22 mouse cellular contexts compared by ENCODE assay signal in genomic region chr16:78296114-78296513, GRCm38 (mm10). TPM values are rescaled to one million over a fixed set of nuclear protein-coding genes. Genes with fewer than 3 reads are reported as not detected.
A peak's percentile ranks its signal among the peaks of the same experiment; 100 is the strongest.
DNase-seq lines count a peak whose midpoint lies in the region; ATAC-seq lines count a peak whose summit lies in the region.
"Had no signal": no experiment of that assay in that cellular context is flagged by ENCODE, and none has a peak within 500 bp of the region (broad histone marks: within the 10 kb centered on the region; RNA-seq: fewer than 3 reads in every experiment).

No protein-coding gene starts in this region.

- H3K36me3 ChIP-seq in liver, embryonic 15.5 days (replicated peaks), result no peaks in the 10 kb centered on the region
- H3K36me3 ChIP-seq: G1E; heart, embryonic 10.5 days; neural tube, embryonic 12.5 days had no signal

- H3K9me3 ChIP-seq in liver, embryonic 15.5 days (replicated peaks), result no peaks in the 10 kb centered on the region
- H3K9me3 ChIP-seq: heart, embryonic 10.5 days; neural tube, embryonic 12.5 days had no signal

- ATAC-seq in liver, embryonic 15.5 days (ENCODE audit: insufficient read depth), result peak; percentile 50
- ATAC-seq: activated CD4-positive, CD25-positive, alpha-beta regulatory T cell, adult 4 months had no signal

- peak; percentile 77 for DNase-seq in heart, adult 11 months
- DNase-seq in heart, adult 8-10 months (ENCODE audit: low spot score), result no peak
- DNase-seq in adrenal gland, adult 2 months, result peak; percentile 83
- DNase-seq in adrenal gland, postnatal 36 days, result peak; percentile 45 to 76
- no peak for DNase-seq in cerebellum, adult 8-10 months
- DNase-seq in frontal cortex, postnatal 14 days (ENCODE audit: low spot score in 2 of 2), result no peak
- DNase-seq in embryo, embryonic 9.5 days (ENCODE audit: extremely low spot score), result no peak
- DNase-seq: cerebellum, adult 18-20 months; cerebellum, postnatal 36 days; gastrocnemius, postnatal 25 days; kidney, adult 18-20 months; kidney, postnatal 25 days; left cerebral cortex, postnatal 4 days; lung, postnatal 14 days; spleen, adult 18-20 months had no signal

- H3K9ac ChIP-seq in liver, embryonic 15.5 days, result no peak overlapping the region
- H3K9ac ChIP-seq: liver, embryonic 14.5 days; neural tube, embryonic 12.5 days had no signal

- peaks cover 16% of the 10 kb centered on the region for H3K4me1 ChIP-seq in liver, embryonic 15.5 days (replicated peaks)
- H3K4me1 ChIP-seq: neural tube, embryonic 12.5 days had no signal

- no peak overlapping the region for H3K4me3 ChIP-seq in liver, embryonic 15.5 days (replicated peaks)
- H3K4me3 ChIP-seq: heart, embryonic 10.5 days; left cerebral cortex, adult 2 months; neural tube, embryonic 12.5 days had no signal

- 65% methylated on average over 9 of the region's 9 CpGs for WGBS in liver, embryonic 15.5 days (ENCODE audit: insufficient replicate concordance)

- peaks cover 18% of the 10 kb centered on the region for H3K27me3 ChIP-seq in liver, embryonic 15.5 days
- H3K27me3 ChIP-seq: neural tube, embryonic 12.5 days had no signal

- no peak overlapping the region for H3K27ac ChIP-seq in liver, embryonic 15.5 days (replicated peaks)
- H3K27ac ChIP-seq: left cerebral cortex, adult 2 months; liver, embryonic 14.5 days; neural tube, embryonic 12.5 days had no signal

- H3K4me2 ChIP-seq in liver, embryonic 15.5 days, result 0 out of 2 replicates have a peak overlapping the region, but pooled peaks have one; percentile 10
- H3K4me2 ChIP-seq: neural tube, embryonic 12.5 days had no signal

RNA-seq across cellular contexts. Expression of gene Cxadr, which starts 5.2 kb away (rescaled TPM):
- total RNA-seq in heart, adult 8-10 months (2022), result 10 to 100 TPM; 30.6 to 50.2 (median 38.4) TPM
- total RNA-seq in adrenal gland, adult 2 months (2021), result 10 to 100 TPM; 13.1 to 23.8 TPM
- polyA plus RNA-seq in adrenal gland, adult 2 months (2012; rRNA removed), result 11.0 and 26.1 TPM in 2 replicates
- 10 to 100 TPM in 1 of 2 experiments, 1 to 10 TPM in 1; 6.7 to 32.1 TPM for total RNA-seq in adrenal gland, postnatal 36 days (2021)
- 17.4 and 18.0 TPM in 2 replicates for polyA plus RNA-seq in liver, embryonic 15.5 days (2015; fragmentation: Nextera tagmentation; extraction: Ambion mirVana)
- polyA plus RNA-seq: G1E had no signal

Comparison
In these comparisons a context has a peak if more than half of its experiments do, and no peak if none do; other contexts are left out.
1. DNase-seq: peak in heart, adult 11 months (single experiment), adrenal gland, adult 2 months (single experiment) and adrenal gland, postnatal 36 days (2 of 2); none in heart, adult 8-10 months (single experiment), cerebellum, adult 8-10 months (single experiment), frontal cortex, postnatal 14 days (0 of 2) and embryo, embryonic 9.5 days (single experiment).